Mouse (Mus musculus) liver, postnatal 0 days (tissue): ENCODE data around the gene Ngef. TPM values are rescaled to one million over a fixed set of nuclear protein-coding genes. Genes with fewer than 3 reads are reported as not detected.

Experiments used
- ATAC-seq: fragments of 200-750 bp; cut with Nextera tagmentation; 2 replicates; pipeline ENCODE4 v1.8.0; 2017; ENCODE audit warnings: mild to moderate bottlenecking, moderate library complexity
- DNase-seq: peaks from one replicate; pipeline ENCODE4 v3.0.0-alpha.2; 2016
- H3K27ac ChIP-seq: fragments of 300-500 bp; sonication (generic); 2 replicates; pipeline ENCODE4 v1.5.1; 2014; ENCODE audit warnings: antibody characterized with exemption, moderate library complexity, mild to moderate bottlenecking, low read depth
- H3K27me3 ChIP-seq: fragments of 300-500 bp; sonication (generic); 2 replicates; pipeline ENCODE4 v1.6.1; 2014; ENCODE audit warnings: low read length, control low read depth, mixed read lengths; ENCODE audit not compliant: insufficient read depth
- H3K36me3 ChIP-seq: fragments of 300-500 bp; sonication (generic); replicated peaks from 2 replicates; pipeline ENCODE4 v1.6.1; 2014; ENCODE audit warnings: mild to moderate bottlenecking, control low read depth, low read length, moderate library complexity, mixed read lengths; ENCODE audit not compliant: insufficient read depth
- H3K4me1 ChIP-seq: fragments of 300-500 bp; sonication (generic); 2 replicates; pipeline ENCODE4 v1.6.1; 2014; ENCODE audit warnings: antibody characterized with exemption, mild to moderate bottlenecking, control low read depth; ENCODE audit not compliant: insufficient read depth
- H3K4me2 ChIP-seq: fragments of 300-500 bp; sonication (generic); 2 replicates; pipeline ENCODE4 v1.6.1; 2014; ENCODE audit warnings: low read depth, mild to moderate bottlenecking, low read length, moderate library complexity, mixed read lengths
- H3K4me3 ChIP-seq: fragments of 300-500 bp; sonication (generic); 2 replicates; pipeline ENCODE4 v1.5.1; 2014; ENCODE audit warnings: low read depth, low read length
- H3K9ac ChIP-seq: fragments of 300-500 bp; sonication (generic); replicated peaks from 2 replicates; pipeline ENCODE4 v1.6.1; 2014; ENCODE audit warnings: mild to moderate bottlenecking, moderate library complexity
- H3K9me3 ChIP-seq: fragments of 300-500 bp; sonication (generic); 2 replicates; pipeline ENCODE4 v1.6.1; 2016; ENCODE audit warnings: mild to moderate bottlenecking, control low read depth, low read length, mixed read lengths
- CTCF ChIP-seq: sonication (generic); IDR thresholded peaks from 2 replicates; pipeline ENCODE4 v1.5.1; 2016; ENCODE audit warnings: antibody characterized with exemption, low read depth
- EP300 ChIP-seq: IDR thresholded peaks from 2 replicates; pipeline ENCODE4 v1.6.1; 2016; ENCODE audit warnings: antibody characterized with exemption, low read depth, mild to moderate bottlenecking
- WGBS: fragments of 180-500 bp; shearing (Covaris S2); extraction: QIAGEN DNeasy Blood & Tissue Kit; methylation state at CpG from one replicate; pipeline ENCODE4 v1.1.7; 2014; ENCODE audit not compliant: insufficient replicate concordance; 5-methylcytosine and 5-hydroxymethylcytosine counted together
- polyA plus RNA-seq: library from polyadenylated mRNA; unstranded; fragments of >200 nt; fragmentation: Nextera tagmentation; extraction: Ambion mirVana; gene quantifications from 2 replicates; pipeline ENCODE4 v1.2.1, GENCODE M21; 2015

Gene Ngef
- polyA plus RNA-seq, 1 experiment from 2014 or later: 5.6 TPM

DNA sequence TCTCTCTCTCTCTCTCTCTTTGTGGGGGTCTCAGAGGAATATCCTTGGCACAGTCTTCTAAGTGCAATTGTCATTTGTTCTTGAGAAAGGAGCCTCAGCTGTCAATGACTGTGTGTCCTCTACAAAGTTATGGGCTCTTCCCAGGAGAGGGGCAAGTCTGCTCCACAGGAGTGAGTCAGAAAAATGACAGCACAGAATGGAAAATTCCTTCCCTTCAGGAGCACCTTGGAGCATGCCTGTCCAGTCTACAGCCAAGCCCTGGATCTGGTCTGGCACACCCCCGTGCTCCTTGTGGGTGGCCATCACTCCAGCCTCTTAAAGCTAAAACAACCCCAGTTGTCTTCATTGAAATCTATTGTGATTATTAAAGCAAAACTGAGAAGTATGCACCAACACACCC lies 52.1 kb downstream of the Ngef start:
- Histone ChIP-seq H3K4me1 (no peaks in the 10 kb centered on the region), H3K27ac (no peak overlapping the region), H3K9ac (no peak overlapping the region), H3K4me3 (no peak overlapping the region), H3K27me3 (no peaks in the 10 kb centered on the region), H3K9me3 (no peaks in the 10 kb centered on the region), H3K4me2 (no peak overlapping the region), H3K36me3 (no peaks in the 10 kb centered on the region)
- DNase-seq (no peak), ATAC-seq (no peak)
- 88% methylated on average over 1 of the region's 1 CpGs for WGBS
- no peak for TF ChIP-seq CTCF
- TF ChIP-seq EP300: no peak

GRCm38 (mm10) chr1:87520467-87520866 lies 53.2 kb downstream of the Ngef start:
- DNase-seq (no peak), ATAC-seq (no peak)
- Histone ChIP-seq H3K4me1 (no peaks in the 10 kb centered on the region), H3K9ac (no peak overlapping the region), H3K36me3 (no peaks in the 10 kb centered on the region), H3K4me2 (no peak overlapping the region), H3K9me3 (no peaks in the 10 kb centered on the region; the same call in 1 of the 2 replicates), H3K4me3 (no peak overlapping the region), H3K27me3 (no peaks in the 10 kb centered on the region), H3K27ac (no peak overlapping the region)
- no peak for TF ChIP-seq EP300
- no peak for TF ChIP-seq CTCF

GRCm38 (mm10) chr1:87510845-87511244 lies 62.8 kb downstream of the Ngef start:
- ATAC-seq: no peak
- WGBS: 14% methylated on average over 5 of the region's 5 CpGs
- Histone ChIP-seq H3K9me3 (peaks cover 5% of the 10 kb centered on the region; the same call in 1 of the 2 replicates), H3K9ac (no peak overlapping the region), H3K4me1 (peaks cover 7% of the 10 kb centered on the region; the same call in 1 of the 2 replicates), H3K4me3 (no peak overlapping the region), H3K4me2 (peak overlapping the region; percentile 86; the same call in 1 of the 2 replicates), H3K36me3 (no peaks in the 10 kb centered on the region; the same call in 1 of the 2 replicates), H3K27me3 (peaks cover 32% of the 10 kb centered on the region), H3K27ac (no peak overlapping the region)
- DNase-seq: no peak
- TF ChIP-seq EP300 (no peak), CTCF (no peak)

- H3K27me3 ChIP-seq: peaks cover 32% of the 10 kb centered on the region
- TF ChIP-seq CTCF (no peak), EP300 (no peak)
- H3K27ac ChIP-seq: no peak overlapping the region
- H3K4me1 ChIP-seq: peaks cover 7% of the 10 kb centered on the region; the same call in 1 of the 2 replicates
- H3K4me3 ChIP-seq: peak overlapping the region; percentile 54
- peak; percentile 33 for DNase-seq
- H3K9ac ChIP-seq: no peak overlapping the region; the same call in 1 of the 2 replicates
- 3% methylated on average over 26 of the region's 61 CpGs for WGBS
- peak overlapping the region; percentile 86 for H3K4me2 ChIP-seq
- H3K36me3 ChIP-seq: peaks cover 2% of the 10 kb centered on the region; the same call in 1 of the 2 replicates
- ATAC-seq: peak; percentile 38
- H3K9me3 ChIP-seq: peaks cover 5% of the 10 kb centered on the region; the same call in 1 of the 2 replicates
Observed at GRCm38 (mm10) chr1:87510166-87510691, 63.4 kb downstream of the Ngef start.

- ATAC-seq (peak; percentile 13; the same call in 1 of the 2 replicates), DNase-seq (no peak)
- peaks cover 5% of the 10 kb centered on the region; the same call in 1 of the 2 replicates for H3K9me3 ChIP-seq
- TF ChIP-seq CTCF: no peak
- TF ChIP-seq EP300: no peak
- H3K4me3 ChIP-seq: peak within 1 kb of the TSS; percentile 54
- peak within 1 kb of the TSS; percentile 86 for H3K4me2 ChIP-seq
- H3K27me3 ChIP-seq: peaks cover 32% of the 10 kb centered on the region
- no peak within 1 kb of the TSS; the same call in 1 of the 2 replicates for H3K9ac ChIP-seq
- H3K36me3 ChIP-seq: peaks cover 2% of the 10 kb centered on the region; the same call in 1 of the 2 replicates
- H3K4me1 ChIP-seq: peaks cover 7% of the 10 kb centered on the region; the same call in 1 of the 2 replicates
- no peak within 1 kb of the TSS for H3K27ac ChIP-seq
- 3% methylated on average over 47 of the region's 56 CpGs for WGBS
Observed at GRCm38 (mm10) chr1:87509561-87510165, 64.0 kb downstream of the Ngef start, which contains the start of gene Neu2. Gene Neu2, plus strand, starts transcription at chr1:87509889.
